Mouse (Mus musculus) liver, adult 2 months (tissue): ENCODE measurements around the gene Rnf34.

Experiments used
- CTCF ChIP-seq: fragments of 200-500 bp; IDR thresholded peaks from 2 replicates; pipeline ENCODE4 v1.5.1; 2011; ENCODE audit warnings: low read depth, low read length, control low read depth
- POLR2A ChIP-seq: fragments of 200-500 bp; IDR thresholded peaks from 2 replicates; pipeline ENCODE4 v1.6.1; 2011; ENCODE audit warnings: low read length, control low read depth; ENCODE audit not compliant: insufficient read depth; ENCODE audit errors: extremely low read depth

- TF ChIP-seq CTCF (no peak), POLR2A (no peak)
Observed at GRCm38 (mm10) chr5:122825099-122825498, 24.7 kb upstream of the Rnf34 start.
